Mouse (Mus musculus): ENCODE results near the gene D630045J12Rik.

Gene D630045J12Rik

DNA sequence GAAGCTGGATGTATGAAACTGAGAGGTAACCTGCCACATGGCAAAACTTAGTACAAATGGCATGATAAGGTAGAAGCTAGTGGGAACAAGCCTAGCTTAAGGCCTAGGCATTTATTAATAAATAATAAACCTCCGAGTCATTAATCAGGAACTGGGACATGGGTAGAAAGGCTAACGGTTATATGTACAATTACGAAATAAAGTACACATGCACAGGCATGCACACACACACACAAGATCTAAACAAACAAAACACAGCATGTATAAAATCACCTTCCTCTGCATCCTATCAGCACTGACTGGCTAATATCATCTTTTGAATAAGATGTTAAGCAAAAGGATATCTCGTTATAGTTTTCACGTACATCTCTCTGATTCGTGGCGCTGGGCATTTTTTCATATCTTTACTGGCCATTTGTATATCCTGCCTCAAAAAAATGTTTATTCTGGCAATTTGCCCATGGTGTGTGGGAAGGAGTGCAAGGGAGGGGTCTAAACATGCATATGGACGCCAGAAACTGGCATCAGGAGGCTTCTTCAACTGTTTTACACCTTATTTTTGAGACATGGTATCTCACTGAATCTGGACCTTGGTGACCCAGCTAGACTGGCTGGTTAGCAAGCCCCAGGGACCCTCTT is 67.4 kb downstream of the D630045J12Rik start:
- DNase-seq: no peak

DNA sequence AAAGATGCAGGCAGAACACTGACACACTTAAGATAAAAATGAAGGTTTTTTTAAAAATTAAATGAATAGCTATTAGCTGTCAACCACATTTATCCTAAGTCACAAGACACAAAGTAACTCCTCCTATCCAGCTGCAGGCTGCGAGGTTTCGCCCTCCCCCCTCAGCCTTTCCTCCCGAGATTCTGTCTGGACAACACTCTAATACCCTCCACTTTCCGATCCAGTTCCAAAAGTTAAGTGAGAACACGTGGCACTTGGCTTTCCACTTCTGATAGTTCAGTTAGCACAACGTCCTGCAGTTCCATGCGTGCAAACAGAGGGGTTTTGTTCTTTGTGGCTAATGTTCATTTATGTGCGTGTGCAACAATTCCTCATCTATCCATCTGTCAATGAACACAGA is 69.0 kb downstream of the D630045J12Rik start:
- DNase-seq: no peak

DNA sequence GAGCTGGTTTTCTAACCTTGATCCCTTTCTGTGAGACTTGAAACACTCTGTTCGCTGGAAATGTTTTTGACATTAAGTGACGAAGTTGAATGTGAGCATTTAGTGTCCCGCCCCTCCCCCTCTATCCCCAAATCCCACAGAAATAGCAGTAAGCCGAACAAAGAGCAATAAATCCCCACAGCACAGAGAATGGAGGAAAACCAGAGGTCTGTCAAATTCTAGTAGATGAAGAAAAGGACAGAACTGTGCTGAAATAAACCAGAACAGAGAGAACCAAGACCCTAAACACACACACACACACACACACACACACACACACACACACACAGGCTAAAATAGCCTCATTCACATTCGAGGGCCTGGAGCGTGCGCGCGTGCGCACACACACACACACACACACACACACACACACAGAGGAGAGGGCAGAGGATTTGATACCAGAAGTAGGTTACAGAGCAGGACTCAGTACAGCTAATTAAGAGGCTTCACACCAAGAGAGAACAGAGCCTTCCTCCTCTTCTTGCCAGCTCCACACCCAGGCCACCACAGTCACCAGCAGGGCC is 72.0 kb downstream of the D630045J12Rik start:
- no peak for DNase-seq

DNA sequence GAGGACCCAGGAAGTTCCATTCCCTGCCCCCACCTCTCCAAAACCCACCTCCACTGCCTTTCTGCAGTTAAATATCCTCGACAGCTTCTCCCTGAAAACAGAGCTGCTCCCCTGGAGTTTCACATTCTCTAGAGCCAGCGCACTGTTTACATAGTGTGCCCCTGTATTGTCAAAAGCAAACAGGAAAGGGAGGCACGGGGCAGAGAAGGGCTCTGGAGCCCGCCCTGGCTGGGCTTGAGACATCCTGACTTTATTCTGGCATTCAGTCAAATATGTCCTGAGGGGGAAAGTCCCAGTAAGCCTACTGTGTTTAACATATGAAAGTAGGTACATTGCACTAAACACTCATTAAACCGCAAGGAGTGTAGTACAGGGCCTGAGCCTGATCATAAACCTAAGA is 73.1 kb downstream of the D630045J12Rik start:
- DNase-seq: no peak

DNA sequence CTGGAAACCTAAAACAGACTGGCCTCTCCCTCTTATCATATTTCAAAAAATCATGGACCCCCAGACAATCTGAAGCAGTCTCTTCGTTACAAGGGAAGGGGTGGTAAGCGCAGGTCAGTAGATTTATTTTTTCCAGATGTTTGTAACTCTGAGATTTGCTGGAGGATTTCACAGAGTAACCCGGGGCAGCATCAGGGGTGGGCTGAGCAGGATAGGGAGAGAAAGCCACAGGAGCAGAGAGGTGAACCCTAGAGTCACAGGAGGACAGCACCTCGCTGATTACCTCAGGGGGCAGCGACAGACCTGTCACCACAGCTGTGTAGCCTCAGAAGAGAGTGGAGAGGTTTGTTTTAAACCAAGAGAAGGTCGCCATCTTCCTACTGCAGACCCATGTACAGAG is 88.4 kb downstream of the D630045J12Rik start:
- no peak for DNase-seq

DNA sequence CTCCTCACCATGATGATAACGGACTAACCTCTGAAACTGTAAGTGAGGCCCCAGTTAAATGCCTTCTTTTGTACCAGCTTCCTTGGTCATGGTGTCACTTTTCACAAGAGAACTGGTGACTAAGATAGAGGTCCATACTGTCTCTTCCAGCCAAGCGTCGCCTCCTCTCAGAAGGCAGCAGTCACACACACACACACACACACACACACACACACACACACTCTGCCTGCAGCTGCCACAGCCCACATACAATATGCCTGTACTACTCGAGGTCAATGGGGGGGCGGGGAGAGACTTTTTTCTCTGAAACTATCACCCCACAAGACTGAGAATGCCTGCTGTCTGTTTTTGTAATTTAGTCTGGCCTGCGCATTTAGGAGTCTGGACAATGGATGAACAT is 89.1 kb downstream of the D630045J12Rik start:
- no peak for DNase-seq

DNA sequence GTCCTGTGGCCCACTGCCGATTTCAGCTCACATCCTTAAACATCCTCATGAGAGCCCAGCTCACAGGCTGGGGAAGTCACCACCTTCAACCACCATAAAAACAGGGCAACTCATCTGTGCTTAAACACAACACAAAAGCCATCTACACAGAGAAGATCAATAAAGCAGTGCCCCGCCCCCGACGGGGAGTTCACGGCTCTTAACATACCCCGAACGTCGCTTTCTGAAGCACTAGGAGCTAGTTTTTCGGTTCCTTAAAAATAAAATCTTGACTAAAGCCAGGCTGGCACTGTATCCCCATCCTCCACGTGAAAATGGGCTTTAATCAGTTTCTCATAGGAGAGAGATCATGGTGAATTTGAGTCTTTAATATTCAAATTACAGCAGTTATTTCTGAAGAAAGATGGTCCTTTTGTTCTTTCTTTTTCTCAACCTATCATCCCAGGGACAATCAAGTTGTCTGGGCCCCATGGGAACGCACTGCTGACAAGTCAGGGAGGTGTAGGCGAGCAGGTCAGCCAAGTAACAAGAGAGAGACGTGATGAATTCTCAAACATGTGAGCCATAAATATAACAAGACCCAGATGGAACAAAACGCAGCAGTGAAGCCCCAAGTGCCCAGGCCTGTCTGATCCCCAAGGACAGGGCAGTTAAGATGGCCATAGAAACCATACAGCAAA is 90.8 kb downstream of the D630045J12Rik start:
- DNase-seq: no peak

DNA sequence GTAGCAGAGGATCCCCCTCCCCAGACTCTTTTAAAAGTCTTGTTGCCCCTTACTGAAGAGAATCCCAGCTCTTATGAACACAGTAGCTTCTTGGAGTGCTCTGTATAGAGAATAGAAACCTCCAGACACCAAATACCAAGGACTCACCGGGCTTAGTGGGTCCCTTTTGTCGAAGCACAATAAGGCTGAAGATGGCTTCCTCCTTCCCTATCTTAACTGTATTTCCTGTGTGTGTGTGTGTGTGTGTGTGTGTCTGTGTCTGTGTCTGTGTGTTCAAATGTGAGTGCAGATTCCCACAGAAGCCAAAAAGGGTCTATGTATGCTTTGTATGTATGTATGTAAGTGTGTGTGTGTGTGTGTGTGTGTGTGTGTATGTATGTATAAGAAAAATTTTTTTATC is 93.3 kb downstream of the D630045J12Rik start:
- no peak for DNase-seq

DNA sequence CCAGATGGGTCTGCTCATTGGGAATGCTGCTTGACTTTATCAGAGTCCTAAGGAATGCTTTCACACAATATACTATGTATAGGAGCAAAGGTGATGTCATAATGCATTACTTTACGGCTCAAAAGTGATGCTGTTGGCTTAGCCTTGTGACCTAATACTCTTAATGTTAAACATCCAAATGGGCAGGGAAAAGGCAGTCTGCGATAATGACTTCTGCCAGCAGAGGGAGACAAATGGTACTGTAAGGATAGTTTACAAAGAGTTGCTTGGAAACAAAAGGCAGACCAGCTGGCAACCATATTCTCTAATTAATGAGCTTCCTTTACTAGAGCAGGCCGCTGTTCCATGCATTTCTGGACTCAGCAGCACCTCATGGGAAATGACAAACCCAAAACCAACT is 93.7 kb downstream of the D630045J12Rik start:
- peak; percentile 76 for DNase-seq

DNA sequence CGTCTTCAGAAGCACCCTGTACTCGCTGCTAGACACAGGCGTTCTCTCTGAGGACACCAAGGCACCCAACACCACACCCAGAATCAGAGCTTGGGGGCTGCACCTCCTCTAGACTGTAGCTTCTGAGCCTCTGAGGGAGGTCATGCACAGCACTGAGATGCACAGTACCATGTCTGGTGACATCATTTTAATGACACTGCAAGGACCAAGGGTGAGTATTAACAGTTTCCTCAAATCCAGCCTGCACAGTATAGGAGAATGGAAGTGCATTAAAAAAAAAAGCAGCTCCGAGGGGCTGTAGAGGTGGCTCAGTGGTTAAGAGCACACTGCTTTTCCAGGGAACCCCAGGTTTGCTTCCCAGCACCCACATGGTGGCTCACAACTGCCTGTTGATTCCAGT is 94.2 kb downstream of the D630045J12Rik start:
- DNase-seq: no peak

DNA sequence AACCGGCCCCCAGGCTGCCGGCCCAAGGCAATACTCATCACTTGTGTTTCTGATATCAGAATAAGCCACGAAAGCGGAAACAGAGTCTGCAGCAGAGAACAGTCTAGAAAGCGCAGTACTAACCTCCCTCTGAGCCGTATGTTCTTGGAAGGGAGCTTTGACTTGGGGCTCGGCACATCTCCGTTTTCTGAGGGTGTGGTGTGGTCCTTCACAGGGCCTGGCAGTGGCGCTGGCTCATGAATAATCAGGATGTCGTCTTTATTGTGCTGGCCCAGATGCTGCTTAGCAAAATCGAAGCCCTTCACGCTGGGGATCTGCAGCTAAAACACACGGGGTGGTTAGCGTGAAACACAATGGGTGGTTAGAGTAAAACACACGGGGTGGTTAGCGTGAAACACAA is 95.9 kb downstream of the D630045J12Rik start:
- DNase-seq: no peak

DNA sequence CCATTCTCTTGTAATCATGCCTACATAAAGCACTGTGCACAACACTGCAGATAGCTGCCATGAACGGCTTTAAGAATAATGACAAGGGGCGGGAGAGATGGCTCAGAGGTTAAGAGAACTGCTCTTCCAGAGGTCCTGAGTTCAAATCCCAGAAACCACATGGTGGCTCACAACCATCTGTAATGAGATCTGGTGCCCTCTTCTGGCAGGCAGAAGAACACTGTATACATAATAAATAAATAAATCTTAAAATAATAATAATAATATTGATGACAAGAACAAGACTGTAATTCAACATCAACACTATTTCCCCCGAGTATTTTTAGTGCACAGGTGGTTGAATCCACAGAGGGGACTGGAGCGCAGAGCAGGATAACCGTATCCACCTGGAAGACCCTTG is 97.6 kb downstream of the D630045J12Rik start:
- DNase-seq: no peak

DNA sequence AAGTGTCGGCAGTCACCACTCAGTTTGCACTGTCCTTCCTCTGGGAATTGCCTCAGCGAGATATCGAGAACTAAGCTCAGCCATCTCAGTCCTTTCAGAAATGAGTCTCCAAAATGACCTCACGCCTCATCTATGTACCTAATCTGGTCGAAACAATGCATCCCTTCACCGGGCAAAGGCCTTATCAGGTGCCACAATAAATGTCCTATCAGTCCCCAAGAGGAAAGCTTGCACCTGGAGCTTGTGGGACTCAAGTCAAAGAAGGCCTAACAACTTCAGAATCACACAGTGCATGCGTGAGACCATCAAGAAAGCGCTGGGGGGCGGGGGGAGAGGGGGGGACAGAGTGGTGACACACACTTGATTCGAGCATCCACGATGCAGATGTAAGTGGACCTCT is 101.5 kb downstream of the D630045J12Rik start:
- no peak for DNase-seq

DNA sequence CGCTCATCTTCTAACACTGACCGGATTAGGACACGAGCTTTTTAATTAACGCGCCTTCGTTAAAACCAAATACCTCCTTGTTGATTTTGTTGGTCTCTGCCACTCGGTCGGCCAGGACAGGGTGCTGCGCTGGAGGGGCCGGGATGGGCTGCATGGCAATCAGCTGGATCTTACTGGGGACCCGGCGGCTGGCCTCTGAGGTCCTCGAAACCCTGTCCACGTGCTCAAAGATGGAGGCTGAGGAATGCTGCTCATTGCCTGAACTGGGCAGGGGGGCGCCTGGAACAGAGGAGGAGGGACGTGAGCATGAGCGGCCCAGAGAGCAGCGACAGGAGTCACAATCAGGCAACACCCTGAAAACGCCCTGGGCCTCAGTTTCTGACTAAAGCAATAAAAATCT is 104.3 kb downstream of the D630045J12Rik start:
- no peak for DNase-seq

DNA sequence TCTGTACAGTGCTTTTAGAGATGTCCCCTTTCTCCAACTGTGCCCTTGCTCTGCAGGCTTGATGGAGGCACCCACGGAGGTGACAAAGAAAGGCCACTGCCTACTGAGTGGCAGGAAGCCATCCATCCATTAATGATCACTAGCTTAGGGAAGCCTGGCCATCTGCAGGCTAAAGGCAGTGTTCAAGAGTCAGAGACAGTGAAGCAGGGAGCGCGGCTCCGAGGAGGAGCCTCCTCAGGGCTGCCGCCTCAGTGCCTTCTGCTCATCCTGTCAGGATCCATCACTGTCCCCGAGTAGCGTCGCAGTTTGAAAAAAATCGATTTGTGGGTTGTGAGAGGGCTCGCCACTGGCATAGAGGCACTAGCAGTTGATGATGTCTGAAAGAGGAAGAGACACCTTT is 105.2 kb downstream of the D630045J12Rik start:
- DNase-seq: no peak

DNA sequence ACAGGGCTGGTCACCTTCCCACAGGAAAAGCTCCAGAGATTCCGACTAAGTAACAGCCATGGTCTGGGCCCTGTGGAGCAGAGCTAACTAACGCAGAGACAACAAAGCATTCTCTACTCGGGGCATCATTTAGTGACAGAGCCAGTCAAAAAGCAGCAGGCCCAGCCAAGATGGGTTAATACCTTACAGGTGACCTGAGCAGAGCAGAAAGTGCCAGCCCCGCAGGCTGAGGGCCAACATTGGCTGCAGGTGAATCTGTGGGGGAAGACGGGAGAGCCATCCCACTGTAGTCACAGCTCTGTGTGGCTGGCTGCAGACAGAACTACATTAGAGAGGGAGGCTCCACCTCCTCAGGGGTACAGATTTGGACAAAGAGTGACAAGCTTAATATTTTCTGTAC is 106.5 kb downstream of the D630045J12Rik start:
- no peak for DNase-seq

DNA sequence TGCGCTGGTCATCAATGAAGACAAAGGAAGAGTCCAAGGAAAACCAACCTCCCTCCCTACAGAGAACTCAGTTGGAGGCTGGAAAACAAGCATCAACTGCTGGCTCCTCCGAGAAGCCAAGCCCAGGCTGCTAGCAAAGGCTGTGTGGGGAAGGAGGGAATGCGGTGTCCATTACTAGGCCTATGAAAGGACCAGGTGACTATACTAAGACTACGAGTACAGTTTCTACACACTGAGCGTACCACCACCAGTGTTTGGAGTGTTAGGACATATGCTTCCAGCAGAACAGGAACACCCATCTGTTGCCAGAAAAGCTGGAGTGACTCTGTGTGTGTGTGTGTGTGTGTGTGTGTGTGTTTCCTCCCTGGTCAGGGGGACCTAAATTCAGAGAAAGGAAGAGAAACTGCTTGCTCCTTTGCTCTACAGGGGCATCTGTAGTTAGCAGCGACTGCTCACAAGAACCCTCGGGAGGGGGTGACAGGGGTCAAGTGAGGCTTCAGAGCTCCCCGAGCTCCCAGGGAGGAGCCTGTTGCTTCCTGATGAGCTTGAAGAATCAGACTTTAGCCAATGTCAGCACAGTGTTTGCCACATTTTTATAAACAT is 108.2 kb downstream of the D630045J12Rik start:
- DNase-seq: no peak

DNA sequence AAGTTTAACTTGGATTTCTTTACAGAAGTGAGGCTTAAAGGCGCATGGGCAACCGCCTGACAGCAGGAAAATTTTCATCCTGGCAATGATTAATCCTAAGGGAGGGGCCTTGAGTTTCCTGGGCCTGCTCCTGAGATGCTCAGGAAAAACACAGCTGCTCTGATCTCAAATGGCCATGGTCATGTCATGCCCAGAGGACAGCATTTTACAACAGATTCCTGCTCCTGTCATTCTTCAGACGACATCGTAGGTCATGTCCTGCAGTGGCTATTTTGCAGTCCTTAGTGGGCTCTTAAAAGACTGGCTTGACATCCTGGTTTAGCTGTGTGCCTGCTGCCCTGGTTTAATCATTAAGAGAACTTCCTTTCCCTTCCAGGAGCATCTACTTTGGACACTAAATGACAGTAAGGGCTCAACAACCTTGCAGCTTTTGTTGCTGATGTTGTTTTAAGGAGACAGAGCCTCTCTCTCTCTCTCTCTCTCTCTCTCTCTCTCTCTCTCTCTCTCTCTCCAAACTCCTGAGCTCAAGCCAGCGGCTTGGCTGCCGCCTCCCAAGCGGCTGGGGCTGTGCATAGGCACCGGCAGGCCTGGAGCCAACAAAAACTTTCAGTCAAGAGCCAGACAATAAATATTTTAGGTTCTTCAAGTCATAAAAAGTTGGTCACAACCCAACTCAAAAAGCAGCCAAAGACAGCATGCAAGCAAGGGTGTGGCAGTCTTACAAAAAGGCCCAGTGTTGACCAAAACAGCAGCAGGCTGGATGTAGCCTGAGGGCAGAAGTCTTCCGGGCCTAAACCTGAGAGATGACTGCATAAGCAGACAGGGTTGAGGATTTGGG is 109.4 kb downstream of the D630045J12Rik start:
- no peak for DNase-seq

DNA sequence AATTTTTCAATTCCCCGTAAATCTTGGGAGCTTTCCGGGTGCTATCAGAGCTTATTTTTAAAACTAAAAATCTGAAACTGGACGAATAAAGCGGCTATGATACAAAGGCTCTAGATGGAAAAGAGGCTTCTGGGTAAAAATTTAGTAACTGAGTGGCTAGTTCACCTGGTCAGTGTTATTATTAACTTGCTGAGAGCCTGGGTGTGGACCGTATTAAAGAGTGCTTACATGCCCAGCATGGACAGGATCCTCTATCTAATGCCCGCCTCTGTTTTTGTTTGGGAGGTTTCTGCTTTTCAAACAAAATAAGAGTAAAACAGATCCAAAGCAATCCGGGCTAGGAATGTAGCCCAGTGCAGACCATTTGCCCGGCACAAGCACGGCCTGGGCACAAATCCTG is 113.4 kb downstream of the D630045J12Rik start:
- no peak for DNase-seq

DNA sequence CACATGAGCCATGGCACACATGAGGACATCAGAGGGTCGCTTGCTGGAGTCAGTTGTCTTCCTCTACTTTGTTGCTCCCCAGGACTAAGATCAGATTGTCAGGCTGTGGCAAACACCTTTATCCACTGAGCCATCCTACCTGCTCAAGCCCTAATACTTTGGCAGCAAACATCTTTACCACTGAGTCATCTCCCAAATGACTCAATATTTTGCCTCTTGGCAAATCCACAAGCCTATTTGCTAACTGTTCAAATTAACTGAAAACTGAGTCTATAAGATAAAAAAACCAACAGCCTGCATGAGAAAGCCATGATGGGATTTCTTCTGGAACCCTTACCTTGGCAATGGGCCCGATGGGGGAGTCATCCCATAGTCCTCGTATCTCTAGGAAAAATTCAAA is 114.7 kb downstream of the D630045J12Rik start:
- no peak for DNase-seq

DNA sequence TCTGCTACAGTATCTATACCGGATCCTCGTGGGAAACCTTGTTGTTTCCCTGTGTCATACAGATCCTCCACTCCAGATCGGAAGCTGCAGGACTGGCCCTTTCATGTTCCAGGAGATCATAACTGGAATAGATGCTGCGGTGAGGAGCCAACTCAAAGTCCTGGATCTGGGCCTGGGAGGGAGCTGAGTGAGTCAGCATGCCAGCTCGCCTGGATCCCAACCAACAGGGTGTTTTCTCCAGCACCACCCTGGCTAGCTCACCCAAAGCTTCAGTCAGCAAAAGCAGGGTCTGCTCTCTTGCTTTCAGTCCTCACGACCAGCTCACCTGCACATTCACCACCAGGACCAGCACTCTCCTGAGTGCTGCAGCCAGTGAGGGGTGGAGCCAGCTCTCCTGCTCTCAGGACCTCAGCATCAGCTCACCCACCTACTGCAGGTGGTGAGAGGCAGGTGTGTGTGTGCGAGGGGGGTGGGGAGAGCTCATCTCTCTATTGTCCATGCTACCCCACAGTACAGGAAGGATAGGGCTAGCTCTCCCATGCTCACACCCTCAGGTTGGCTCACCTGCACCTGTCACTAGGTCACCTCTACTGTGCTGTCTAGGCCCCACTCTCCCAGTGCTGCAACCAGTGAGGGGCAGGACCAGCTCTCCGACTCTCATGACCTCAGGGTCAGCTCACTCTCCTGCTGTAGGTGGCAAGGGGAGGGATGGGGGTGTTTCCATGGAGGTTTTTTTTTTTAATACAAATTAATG is 118.8 kb downstream of the D630045J12Rik start:
- DNase-seq: no peak

DNA sequence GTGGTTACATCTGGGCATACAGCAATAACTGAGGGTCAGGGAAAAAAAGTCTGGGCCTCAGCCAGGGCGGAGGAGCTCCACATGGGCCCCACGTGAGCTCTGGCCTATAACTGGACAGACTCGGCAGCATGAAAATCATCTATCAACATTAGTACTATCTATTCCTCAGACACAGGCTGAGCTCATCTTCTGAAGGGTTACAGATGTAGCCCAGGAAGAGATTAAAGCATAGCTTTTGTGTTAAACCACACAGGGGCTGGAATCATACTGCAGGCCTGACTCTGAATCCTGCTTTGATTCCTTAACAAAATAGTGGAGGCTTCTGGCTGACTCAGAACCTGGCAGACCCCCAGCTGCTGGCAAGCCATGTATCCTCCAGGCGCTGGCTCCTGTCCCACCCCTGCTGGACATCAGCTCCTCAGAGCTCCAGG is 122.0 kb downstream of the D630045J12Rik start:
- DNase-seq: no peak
